Mouse (Mus musculus) fibroblast of lung, adult 2 months (primary cell): ENCODE data around the gene Fdxr.
A peak's percentile ranks its signal among the peaks of the same experiment; 100 is the strongest.

Experiments used
- DNase-seq: peaks from one replicate; pipeline ENCODE4 v3.0.0-alpha.2; 2011; ENCODE audit warnings: low read depth

Gene Fdxr

GRCm38 (mm10) chr11:115276780-115277603 is at the start of gene Fdxr:
TSS of gene Fdxr (minus strand) at chr11:115277050.
- DNase-seq = peak; percentile 100

- DNase-seq = no peak
Measured at GRCm38 (mm10) chr11:115323354-115323753, 46.5 kb upstream of the Fdxr start.

- DNase-seq = no peak
Measured at GRCm38 (mm10) chr11:115321906-115322693, 45.2 kb upstream of the Fdxr start, which contains the start of gene Ush1g. TSS of gene Ush1g (minus strand) at chr11:115322041.

- no peak for DNase-seq
Measured at GRCm38 (mm10) chr11:115319704-115320383, 43.0 kb upstream of the Fdxr start.

- no peak for DNase-seq
Measured at GRCm38 (mm10) chr11:115318245-115319027, 41.6 kb upstream of the Fdxr start.

GRCm38 (mm10) chr11:115317204-115317603 is 40.4 kb upstream of the Fdxr start:
- DNase-seq = no peak

GRCm38 (mm10) chr11:115314249-115314648 is 37.4 kb upstream of the Fdxr start:
- no peak for DNase-seq

GRCm38 (mm10) chr11:115308781-115309180 is 31.9 kb upstream of the Fdxr start:
- no peak for DNase-seq

GRCm38 (mm10) chr11:115306863-115307262 is 30.0 kb upstream of the Fdxr start, which contains the start of gene Otop2:
TSS of gene Otop2 (plus strand) at chr11:115307163.
- DNase-seq = no peak

- DNase-seq = no peak
Measured at GRCm38 (mm10) chr11:115303167-115303566, 26.3 kb upstream of the Fdxr start.

GRCm38 (mm10) chr11:115301351-115301750 is 24.5 kb upstream of the Fdxr start:
- no peak for DNase-seq

GRCm38 (mm10) chr11:115300745-115301144 is 23.9 kb upstream of the Fdxr start:
- DNase-seq = no peak

- no peak for DNase-seq
Measured at GRCm38 (mm10) chr11:115298160-115298559, 21.3 kb upstream of the Fdxr start.

- no peak for DNase-seq
Measured at GRCm38 (mm10) chr11:115297214-115297826, 20.5 kb upstream of the Fdxr start, which contains the start of gene Fads6. TSS of gene Fads6 (minus strand) at chr11:115297663.

- DNase-seq = no peak
Measured at GRCm38 (mm10) chr11:115296471-115297210, 19.8 kb upstream of the Fdxr start.

GRCm38 (mm10) chr11:115295939-115296338 is 19.1 kb upstream of the Fdxr start:
- no peak for DNase-seq

- no peak for DNase-seq
Measured at GRCm38 (mm10) chr11:115292631-115293375, 16.0 kb upstream of the Fdxr start.

GRCm38 (mm10) chr11:115291503-115291902 is 14.7 kb upstream of the Fdxr start:
- DNase-seq = no peak

- DNase-seq = peak; percentile 92
Measured at GRCm38 (mm10) chr11:115290919-115291318, 14.1 kb upstream of the Fdxr start.

GRCm38 (mm10) chr11:115290314-115290713 is 13.5 kb upstream of the Fdxr start:
- no peak for DNase-seq
